Mouse (Mus musculus): Measurements from ENCODE around the gene B3gnt3.

DNA sequence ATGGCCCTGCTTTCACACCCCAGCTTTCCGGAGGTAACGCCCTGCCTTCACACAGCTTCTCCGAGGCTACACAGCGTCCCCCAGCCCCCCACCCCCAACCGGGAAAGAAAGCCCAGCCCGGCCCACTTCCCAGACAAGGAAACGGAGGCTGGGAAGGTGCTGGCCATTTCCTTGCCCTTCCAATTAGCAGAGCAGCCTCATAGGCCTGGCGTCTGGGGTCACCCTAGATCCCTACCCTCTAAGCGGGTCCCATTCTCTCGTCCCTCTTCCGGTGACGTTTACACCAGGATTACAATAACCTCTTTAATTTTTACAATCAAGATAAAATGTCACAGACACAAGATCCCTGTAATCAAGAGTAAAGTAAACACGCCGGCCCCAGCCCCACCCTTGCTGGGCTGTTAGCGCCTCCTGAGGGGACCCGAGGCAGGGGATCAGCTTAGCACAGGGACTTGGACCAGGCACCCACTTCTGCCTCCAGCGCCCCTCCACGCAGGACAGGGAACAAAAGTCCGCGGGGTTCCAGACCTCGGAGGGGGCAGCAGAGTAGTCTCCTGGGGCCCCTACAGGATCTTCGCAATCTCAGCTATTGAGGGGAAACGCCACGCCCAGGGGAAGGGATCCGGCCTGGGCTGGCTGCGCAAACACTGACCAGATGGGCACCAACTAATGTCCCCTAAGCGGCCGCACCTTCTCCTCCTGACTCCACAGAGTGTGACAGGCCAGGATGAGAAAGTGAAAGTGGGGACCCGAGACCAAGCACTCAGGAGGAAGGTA lies 908 bp downstream of the B3gnt3 start:
- TF ChIP-seq POLR2A (IDR thresholded peaks at IDR 0.05; ENCODE audit: extremely low read depth, insufficient read depth, low read length), result no peak
- no peak for TF ChIP-seq CTCF (IDR thresholded peaks at IDR 0.05; ENCODE audit: extremely low read depth, insufficient read depth, low read length)

All from cortical plate, adult 2 months (tissue).